21 mouse cellular contexts compared by ENCODE assay signal in the genomic region with DNA sequence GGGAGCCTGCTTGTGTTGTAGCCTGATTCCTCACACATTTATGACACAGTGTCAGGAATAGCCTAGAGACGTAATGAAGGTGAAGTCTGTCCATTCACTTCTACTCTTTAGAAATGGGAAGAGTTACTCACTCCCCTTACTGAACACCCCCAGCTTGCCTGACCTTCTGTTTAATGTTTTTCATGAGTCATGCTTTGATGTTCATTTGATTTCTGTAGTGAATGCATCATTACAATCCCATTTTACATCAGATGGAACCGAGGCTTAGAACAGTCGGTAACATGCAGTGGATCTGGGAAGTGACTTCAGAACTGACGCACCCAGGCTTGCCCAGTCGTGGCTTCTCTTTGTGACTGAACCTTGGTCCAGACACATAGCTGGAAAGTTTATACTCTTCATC.
"Had no signal": no experiment of that assay in that cellular context is flagged by ENCODE, and none has a peak within 500 bp of the region (broad histone marks: within the 10 kb centered on the region; RNA-seq: fewer than 3 reads in every experiment).

No protein-coding gene starts in this region.

- H3K4me1 ChIP-seq: heart, embryonic 10.5 days; heart, embryonic 12.5 days; intestine, embryonic 15.5 days; limb, embryonic 13.5 days; limb, embryonic 15.5 days; liver, embryonic 12.5 days had no signal

- H3K27ac ChIP-seq: heart, embryonic 10.5 days; hindbrain, embryonic 10.5 days; hindbrain, embryonic 12.5 days; hindbrain, embryonic 14.5 days; intestine, embryonic 15.5 days; limb, embryonic 13.5 days; limb, embryonic 15.5 days; liver, embryonic 12.5 days; liver, embryonic 14.5 days had no signal

- DNase-seq: gastrocnemius, postnatal 14 days; heart, adult 18-20 months; heart, postnatal 10 days; heart, postnatal 4 days; kidney, adult 18-20 months; kidney, adult 8-10 months; kidney, postnatal 14 days; kidney, postnatal 36 days; layer of hippocampus, postnatal 36 days; left cerebral cortex, postnatal 4 days; lung, adult 18-20 months had no signal

- H3K4me3 ChIP-seq: heart, embryonic 10.5 days; heart, embryonic 12.5 days; hindbrain, embryonic 10.5 days; hindbrain, embryonic 12.5 days; intestine, embryonic 15.5 days; limb, embryonic 13.5 days; limb, embryonic 15.5 days; liver, embryonic 12.5 days had no signal
